Mouse (Mus musculus) common myeloid progenitor, adult 5-6 weeks (primary cell): ENCODE measurements around the gene Gm3417. TPM values are rescaled to one million over a fixed set of nuclear protein-coding genes. Genes with fewer than 3 reads are reported as not detected.
"Not testable (repeated sequence)": the region's sequence is repeated elsewhere in the genome, so short reads cannot be mapped to it uniquely, and the experiment has no call there.

Experiments
- ATAC-seq: replicated peaks from 2 replicates; pipeline ENCODE4 v1.8.0; 2016; ENCODE audit warnings: low read depth, mild to moderate bottlenecking, moderate TSS enrichment, inconsistent platforms; ENCODE audit not compliant: poor library complexity, severe bottlenecking
- total RNA-seq: library from RNA; stranded (forward); fragments of 200-1000, 187-1606 nt; gene quantifications from 2 replicates; pipeline ENCODE4 v1.2.3, GENCODE M21; 2017

Gm3417 gene
- total RNA-seq, result 2.6 TPM in 1 of 2 replicates, not detected in the other

DNA sequence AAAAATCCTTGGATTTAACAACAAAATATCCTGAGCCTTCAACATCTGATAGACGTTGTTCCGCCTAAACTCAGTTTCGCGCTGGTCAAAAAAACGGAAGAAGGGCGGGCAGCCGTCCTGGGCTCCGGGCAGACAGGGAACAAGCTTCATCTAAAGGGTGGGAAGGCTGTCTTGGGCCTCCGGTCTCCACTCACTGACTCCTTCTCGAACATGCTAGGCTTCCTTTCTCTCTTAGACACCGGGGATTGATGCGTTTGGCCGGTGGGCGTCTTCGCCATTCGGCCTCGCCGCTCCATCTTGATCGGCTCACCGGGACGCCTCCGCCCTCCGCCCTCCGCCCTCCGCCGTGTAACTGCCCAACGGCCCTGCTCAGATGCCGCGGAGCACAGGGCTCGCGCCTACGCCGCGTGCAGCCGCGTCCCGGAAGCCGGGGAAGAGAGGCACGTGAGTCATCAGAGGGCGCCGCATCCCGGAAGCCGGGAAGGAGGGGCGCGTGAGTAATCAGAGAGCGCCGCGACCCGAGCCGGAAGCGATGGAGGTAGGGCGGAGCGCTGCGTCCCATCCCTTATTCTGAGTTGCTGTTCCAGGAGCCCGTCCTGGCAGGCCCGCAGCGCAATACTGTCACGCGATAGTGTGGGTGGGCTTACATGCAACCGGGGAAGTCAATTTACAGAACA, at the start of gene Gm3417, which contains the start of gene 9030025P20Rik:
Gene Gm3417 (minus strand): TSS at position 429 of the 677 bp plus-strand sequence.
Gene 9030025P20Rik (plus strand): TSS at position 107 of the 677 bp plus-strand sequence.
- ATAC-seq, result peak; percentile 94

DNA sequence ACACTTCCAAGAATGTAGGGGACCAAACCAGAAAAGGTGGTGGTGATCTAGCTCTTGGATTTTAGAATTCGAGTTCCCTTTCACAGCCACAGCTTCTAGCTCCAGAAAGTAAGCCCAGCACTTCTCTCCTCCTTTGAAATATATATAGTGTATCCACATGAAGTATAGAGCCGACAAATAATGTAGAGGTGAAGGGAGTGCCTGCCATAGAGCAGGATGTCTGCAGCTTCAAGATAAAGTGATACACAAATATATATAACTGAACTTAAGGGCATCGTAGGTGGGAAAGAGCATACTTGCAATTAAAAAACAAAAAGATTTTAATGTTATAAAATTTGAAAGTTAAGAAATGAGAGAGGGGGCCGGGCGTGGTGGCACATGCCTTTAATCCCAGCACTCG, 46.9 kb upstream of the Gm3417 start:
- not testable (repeated sequence) for ATAC-seq

DNA sequence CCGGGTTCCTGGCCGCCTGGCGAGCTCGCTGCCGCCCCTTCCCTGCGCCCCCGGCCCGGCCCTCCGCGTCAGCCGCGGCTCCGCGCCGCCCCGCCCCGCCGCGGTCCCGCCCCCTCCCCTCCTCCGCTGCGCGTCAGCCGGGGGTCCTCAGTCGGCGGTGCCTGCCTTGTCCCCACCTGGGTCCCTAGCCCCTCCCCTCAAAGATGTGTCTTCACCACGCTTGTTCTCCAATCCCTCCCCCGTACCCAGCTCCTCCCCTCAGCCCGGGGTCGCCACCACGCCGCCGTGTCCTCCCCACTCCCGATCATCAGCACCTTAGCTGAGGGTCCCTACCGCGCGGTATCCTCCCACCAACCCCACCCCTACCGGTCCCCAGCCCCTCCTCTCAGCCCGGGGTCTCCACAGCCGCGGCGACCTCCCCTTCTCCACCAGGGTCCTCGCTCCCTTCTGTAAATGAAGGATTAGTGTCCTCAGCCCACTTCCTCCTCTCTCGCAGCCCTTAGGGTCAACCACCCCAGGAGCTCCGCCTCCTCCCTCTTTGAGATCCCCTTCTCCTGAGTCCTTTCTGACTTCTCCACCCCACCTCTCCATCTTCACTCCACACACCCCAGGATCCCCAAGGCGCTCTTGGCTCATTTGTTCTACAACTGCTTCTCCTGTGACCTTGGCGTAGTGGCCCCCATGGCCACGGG, 46.1 kb upstream of the Gm3417 start:
- peak; percentile 64 for ATAC-seq

DNA sequence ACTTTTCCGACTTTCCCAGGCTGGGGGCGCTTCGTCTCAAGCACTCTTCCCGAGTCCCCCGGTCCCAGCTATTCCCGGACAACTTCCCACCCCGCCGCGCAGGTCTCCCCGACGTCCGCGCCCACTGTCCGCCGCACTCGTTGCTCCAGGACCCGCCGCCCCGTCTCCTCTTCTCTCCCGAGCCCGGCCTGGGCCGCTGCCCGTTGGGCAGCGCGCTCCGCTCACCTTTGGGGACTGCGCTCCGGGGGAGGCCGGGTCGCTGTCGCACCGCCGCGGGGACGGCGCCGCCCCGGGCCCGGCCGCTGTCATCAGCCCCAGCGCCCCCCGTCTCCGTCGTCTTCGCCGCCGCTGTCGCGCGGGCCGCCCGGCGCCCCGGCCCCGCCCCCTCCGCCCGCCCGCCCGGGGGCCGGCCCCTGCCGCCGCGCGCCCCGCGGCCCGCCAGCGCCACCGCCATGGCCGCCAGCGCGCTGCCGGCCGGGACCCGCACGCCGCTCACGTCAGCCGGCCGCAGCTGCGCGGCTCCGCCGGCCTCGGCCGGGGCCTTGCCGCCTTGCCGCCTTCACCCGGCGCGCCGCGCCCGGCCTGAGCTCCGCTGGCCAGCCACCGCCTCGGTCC, 45.4 kb upstream of the Gm3417 start:
- ATAC-seq, result not testable (repeated sequence)

DNA sequence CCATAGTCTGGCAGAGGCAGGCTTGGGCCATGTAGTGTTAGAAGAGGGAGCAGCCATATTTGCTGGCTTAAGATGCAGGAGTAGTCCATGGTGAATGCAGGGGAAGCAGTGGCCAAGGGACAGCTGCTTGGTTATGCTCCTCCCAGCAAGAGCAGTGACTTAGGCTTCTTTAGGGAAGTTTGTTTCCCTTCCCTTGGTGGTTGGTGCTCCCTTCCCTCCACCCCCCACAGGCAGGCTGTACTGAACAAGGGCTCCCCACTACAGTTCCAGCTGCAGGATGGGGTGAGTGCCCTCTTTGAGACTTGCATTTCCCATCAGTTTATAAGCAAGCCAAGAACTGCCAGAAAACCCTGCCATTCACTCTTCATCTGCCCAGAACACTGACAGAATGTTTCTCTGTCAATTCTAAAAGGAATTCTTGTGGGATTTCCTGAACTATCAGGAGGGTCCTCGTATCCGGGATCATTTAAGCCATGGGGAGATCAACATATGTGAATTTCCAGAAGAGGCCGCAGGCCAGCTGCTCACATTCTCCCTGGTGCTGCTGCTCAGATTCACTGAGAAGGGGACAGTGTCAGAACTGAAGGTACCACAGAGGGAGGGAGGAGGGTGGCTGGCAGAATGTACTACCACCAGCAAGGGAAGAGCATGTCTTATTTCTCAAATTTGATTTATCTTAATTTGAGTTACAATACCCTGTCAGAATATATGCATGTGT, 43.1 kb upstream of the Gm3417 start:
- ATAC-seq, result peak; percentile 49

DNA sequence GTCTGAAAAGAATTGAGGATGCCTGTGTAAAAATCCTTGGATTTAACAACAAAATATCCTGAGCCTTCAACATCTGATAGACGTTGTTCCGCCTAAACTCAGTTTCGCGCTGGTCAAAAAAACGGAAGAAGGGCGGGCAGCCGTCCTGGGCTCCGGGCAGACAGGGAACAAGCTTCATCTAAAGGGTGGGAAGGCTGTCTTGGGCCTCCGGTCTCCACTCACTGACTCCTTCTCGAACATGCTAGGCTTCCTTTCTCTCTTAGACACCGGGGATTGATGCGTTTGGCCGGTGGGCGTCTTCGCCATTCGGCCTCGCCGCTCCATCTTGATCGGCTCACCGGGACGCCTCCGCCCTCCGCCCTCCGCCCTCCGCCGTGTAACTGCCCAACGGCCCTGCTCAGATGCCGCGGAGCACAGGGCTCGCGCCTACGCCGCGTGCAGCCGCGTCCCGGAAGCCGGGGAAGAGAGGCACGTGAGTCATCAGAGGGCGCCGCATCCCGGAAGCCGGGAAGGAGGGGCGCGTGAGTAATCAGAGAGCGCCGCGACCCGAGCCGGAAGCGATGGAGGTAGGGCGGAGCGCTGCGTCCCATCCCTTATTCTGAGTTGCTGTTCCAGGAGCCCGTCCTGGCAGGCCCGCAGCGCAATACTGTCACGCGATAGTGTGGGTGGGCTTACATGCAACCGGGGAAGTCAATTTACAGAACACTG, 31.3 kb upstream of the Gm3417 start, which contains the start of gene Gm3435:
Gene Gm3435 (plus strand): TSS at position 471 of the 708 bp plus-strand sequence.
- ATAC-seq, result peak; percentile 93

DNA sequence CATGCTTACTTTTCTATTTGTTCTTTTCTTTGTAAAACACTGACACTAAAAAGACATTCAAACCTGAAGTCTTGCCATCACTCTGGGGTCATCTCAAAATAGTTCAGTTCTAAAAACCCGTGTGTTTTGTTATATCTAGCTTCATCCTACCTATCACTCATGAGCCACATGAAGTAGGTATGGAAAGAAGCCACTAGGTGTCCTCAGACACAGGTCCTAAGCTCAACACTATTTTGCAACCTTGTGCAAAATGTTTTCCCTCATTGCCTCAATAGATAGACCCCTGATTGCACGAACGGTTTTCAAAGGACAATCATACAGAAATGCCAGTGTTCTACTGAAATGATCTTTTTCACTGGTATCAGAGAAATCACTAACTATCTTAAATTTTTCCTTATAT, 30.5 kb upstream of the Gm3417 start:
- peak; percentile 74 for ATAC-seq

DNA sequence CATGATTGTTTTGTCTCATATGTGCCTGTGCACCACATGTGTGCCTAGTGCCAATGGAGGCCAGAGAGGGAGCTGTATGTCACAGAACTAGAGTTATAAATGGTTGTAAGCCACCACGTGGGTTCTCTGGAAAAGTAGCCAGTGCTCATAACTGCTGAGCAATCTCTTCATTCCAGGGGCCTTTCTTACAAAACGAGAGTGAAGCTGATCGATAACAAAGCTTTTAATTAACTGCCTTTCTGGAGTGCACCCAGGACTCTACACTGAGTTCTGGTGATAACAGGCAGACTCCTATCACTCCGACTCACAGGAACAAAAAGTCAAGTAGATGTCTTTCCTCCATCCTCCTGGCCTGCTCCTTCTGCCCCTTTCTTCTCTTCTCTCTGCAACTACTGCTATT, 21.5 kb upstream of the Gm3417 start:
- ATAC-seq, result peak; percentile 61

DNA sequence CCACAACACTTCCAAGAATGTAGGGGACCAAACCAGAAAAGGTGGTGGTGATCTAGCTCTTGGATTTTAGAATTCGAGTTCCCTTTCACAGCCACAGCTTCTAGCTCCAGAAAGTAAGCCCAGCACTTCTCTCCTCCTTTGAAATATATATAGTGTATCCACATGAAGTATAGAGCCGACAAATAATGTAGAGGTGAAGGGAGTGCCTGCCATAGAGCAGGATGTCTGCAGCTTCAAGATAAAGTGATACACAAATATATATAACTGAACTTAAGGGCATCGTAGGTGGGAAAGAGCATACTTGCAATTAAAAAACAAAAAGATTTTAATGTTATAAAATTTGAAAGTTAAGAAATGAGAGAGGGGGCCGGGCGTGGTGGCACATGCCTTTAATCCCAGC, 15.6 kb upstream of the Gm3417 start:
- not testable (repeated sequence) for ATAC-seq

DNA sequence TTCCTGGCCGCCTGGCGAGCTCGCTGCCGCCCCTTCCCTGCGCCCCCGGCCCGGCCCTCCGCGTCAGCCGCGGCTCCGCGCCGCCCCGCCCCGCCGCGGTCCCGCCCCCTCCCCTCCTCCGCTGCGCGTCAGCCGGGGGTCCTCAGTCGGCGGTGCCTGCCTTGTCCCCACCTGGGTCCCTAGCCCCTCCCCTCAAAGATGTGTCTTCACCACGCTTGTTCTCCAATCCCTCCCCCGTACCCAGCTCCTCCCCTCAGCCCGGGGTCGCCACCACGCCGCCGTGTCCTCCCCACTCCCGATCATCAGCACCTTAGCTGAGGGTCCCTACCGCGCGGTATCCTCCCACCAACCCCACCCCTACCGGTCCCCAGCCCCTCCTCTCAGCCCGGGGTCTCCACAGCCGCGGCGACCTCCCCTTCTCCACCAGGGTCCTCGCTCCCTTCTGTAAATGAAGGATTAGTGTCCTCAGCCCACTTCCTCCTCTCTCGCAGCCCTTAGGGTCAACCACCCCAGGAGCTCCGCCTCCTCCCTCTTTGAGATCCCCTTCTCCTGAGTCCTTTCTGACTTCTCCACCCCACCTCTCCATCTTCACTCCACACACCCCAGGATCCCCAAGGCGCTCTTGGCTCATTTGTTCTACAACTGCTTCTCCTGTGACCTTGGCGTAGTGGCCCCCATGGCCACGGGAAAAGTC, 14.7 kb upstream of the Gm3417 start:
- peak; percentile 66 for ATAC-seq

DNA sequence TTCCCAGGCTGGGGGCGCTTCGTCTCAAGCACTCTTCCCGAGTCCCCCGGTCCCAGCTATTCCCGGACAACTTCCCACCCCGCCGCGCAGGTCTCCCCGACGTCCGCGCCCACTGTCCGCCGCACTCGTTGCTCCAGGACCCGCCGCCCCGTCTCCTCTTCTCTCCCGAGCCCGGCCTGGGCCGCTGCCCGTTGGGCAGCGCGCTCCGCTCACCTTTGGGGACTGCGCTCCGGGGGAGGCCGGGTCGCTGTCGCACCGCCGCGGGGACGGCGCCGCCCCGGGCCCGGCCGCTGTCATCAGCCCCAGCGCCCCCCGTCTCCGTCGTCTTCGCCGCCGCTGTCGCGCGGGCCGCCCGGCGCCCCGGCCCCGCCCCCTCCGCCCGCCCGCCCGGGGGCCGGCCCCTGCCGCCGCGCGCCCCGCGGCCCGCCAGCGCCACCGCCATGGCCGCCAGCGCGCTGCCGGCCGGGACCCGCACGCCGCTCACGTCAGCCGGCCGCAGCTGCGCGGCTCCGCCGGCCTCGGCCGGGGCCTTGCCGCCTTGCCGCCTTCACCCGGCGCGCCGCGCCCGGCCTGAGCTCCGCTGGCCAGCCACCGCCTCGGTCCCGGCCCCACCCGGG, 14.0 kb upstream of the Gm3417 start:
- ATAC-seq, result 0 out of 2 replicates have a peak, but pooled peaks have one; percentile 2

DNA sequence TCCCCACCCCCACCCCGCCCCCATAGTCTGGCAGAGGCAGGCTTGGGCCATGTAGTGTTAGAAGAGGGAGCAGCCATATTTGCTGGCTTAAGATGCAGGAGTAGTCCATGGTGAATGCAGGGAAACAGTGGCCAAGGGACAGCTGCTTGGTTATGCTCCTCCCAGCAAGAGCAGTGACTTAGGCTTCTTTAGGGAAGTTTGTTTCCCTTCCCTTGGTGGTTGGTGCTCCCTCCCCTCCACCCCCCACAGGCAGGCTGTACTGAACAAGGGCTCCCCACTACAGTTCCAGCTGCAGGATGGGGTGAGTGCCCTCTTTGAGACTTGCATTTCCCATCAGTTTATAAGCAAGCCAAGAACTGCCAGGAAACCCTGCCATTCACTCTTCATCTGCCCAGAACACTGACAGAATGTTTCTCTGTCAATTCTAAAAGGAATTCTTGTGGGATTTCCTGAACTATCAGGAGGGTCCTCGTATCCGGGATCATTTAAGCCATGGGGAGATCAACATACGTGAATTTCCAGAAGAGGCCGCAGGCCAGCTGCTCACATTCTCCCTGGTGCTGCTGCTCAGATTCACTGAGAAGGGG, 11.6 kb upstream of the Gm3417 start:
- peak; percentile 53 for ATAC-seq

DNA sequence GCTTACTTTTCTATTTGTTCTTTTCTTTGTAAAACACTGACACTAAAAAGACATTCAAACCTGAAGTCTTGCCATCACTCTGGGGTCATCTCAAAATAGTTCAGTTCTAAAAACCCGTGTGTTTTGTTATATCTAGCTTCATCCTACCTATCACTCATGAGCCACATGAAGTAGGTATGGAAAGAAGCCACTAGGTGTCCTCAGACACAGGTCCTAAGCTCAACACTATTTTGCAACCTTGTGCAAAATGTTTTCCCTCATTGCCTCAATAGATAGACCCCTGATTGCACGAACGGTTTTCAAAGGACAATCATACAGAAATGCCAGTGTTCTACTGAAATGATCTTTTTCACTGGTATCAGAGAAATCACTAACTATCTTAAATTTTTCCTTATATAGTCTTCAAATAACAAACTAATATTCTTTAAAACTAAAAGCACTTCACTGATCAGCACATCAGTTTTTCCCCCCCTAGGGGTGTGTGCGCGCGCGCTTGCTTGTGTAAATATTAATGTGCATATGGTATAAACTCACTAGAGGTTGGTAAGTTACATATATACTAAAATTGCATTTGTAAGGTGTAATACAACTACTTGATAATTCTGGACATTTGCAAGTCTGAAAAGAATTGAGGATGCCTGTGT, 750 bp downstream of the Gm3417 start:
- ATAC-seq, result peak; percentile 76

DNA sequence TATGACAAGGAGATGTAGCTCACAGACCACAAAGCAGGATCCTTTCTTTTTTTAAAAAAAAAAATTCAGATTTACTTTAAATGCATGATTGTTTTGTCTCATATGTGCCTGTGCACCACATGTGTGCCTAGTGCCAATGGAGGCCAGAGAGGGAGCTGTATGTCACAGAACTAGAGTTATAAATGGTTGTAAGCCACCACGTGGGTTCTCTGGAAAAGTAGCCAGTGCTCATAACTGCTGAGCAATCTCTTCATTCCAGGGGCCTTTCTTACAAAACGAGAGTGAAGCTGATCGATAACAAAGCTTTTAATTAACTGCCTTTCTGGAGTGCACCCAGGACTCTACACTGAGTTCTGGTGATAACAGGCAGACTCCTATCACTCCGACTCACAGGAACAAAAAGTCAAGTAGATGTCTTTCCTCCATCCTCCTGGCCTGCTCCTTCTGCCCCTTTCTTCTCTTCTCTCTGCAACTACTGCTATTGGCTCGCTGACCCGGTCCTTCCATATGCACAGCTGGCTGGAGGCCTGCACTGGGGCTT, 10.1 kb downstream of the Gm3417 start:
- peak; percentile 64 for ATAC-seq

DNA sequence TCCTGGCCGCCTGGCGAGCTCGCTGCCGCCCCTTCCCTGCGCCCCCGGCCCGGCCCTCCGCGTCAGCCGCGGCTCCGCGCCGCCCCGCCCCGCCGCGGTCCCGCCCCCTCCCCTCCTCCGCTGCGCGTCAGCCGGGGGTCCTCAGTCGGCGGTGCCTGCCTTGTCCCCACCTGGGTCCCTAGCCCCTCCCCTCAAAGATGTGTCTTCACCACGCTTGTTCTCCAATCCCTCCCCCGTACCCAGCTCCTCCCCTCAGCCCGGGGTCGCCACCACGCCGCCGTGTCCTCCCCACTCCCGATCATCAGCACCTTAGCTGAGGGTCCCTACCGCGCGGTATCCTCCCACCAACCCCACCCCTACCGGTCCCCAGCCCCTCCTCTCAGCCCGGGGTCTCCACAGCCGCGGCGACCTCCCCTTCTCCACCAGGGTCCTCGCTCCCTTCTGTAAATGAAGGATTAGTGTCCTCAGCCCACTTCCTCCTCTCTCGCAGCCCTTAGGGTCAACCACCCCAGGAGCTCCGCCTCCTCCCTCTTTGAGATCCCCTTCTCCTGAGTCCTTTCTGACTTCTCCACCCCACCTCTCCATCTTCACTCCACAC, 16.9 kb downstream of the Gm3417 start:
- ATAC-seq, result peak; percentile 76

DNA sequence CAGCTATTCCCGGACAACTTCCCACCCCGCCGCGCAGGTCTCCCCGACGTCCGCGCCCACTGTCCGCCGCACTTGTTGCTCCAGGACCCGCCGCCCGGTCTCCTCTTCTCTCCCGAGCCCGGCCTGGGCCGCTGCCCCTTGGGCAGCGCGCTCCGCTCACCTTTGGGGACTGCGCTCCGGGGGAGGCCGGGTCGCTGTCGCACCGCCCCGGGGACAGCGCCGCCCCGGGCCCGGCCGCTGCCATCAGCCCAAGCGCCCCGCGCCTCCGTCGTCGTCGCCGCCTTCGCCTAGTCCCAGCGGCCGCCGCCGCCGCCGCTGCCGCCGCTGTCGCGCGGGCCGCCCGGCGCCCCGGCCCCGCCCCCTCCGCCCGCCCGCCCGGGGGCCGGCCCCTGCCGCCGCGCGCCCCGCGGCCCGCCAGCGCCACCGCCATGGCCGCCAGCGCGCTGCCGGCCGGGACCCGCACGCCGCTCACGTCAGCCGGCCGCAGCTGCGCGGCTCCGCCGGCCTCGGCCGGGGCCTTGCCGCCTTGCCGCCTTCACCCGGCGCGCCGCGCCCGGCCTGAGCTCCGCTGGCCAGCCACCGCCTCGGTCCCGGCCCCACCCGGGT, 17.5 kb downstream of the Gm3417 start, which contains the start of gene Phf10:
Gene Phf10 (minus strand): TSS at position 323 of the 606 bp plus-strand sequence.
- not testable (repeated sequence) for ATAC-seq

DNA sequence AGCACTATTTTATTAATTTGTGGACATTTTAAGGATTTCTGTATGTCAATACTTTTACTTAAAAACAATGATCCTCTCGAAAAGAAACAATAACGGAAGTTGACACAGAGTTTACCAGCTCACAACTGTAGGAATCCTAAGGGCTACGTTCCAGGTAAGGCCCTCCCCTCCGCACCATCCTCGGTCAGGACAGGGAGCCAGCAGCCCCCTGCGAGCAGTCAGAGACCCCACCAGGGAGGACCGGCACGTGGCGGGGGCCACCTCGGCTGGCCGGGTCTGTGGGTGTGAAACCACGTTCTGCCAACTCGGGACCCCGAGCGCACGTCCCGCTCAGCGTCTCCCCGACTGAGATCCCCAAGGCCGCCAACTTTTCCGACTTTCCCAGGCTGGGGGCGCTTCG, 18.1 kb downstream of the Gm3417 start:
- ATAC-seq, result 0 out of 2 replicates have a peak, but pooled peaks have one; percentile 2
